Mouse (Mus musculus): ENCODE results near the gene Fitm2.

DNA sequence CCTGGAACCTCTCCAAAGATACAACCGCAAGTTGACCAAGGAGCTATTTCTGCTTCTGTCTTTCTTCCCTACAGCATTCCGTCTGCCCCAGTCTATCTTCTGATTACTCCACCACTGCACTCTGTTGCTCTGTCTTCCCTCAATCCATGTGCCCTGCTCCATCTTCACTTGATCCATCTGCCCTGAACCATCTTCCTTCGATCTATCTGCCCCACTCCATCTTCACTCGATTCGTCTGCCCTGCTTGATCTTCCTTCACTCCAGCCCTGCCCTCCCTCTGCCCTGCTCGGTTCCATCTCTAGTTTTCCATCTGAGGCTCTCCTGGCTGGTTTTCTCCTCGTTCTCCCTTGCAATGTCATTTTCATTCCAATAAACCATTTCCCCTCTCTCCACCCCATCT, 30.8 kb upstream of the Fitm2 start:
- no peak for TF ChIP-seq CTCF (IDR thresholded peaks at IDR 0.05; ENCODE audit: borderline replicate concordance, control insufficient read depth, extremely low read depth, insufficient read depth, low read length, poor library complexity)
- no peak for TF ChIP-seq POLR2A (IDR thresholded peaks at IDR 0.05; ENCODE audit: control insufficient read depth, extremely low read depth, insufficient read depth, low read length, poor library complexity)
